Mouse (Mus musculus) adrenal gland, adult 10 weeks (tissue): ENCODE results near the gene Mbd3l2. TPM values are rescaled to one million over a fixed set of nuclear protein-coding genes. Genes with fewer than 3 reads are reported as not detected.

Source experiments
- polyA plus RNA-seq: library from polyadenylated mRNA; stranded (reverse); fragments of 350-450 nt; fragmentation: Illumina TruSeq; extraction: RNeasy Lipid Tissue Mini Kit (QIAGEN cat#74804); gene quantifications from one replicate; pipeline ENCODE4 v1.2.3, GENCODE M21; 2014; ENCODE audit warnings: low read depth, low replicate concordance

Gene Mbd3l2
- not detected for polyA plus RNA-seq

DNA sequence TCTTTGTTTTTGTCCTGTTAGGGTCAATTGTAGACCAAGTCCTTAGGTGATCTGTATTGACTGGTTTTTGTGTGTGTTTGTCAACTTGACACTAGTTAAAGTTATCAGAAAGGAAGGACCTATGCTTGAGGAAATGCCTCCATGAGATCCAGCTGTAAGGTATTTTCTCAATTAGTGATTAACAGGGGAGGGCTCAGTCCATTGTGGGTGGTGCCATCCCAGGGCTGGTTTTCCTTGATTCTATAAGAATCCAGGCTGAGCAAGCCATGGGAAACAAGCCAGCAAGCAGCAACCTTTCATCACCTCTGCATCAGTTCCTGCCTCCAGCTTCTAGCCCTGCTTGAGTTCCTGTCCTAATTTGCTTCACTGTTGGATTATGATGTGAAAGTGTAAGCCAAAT lies at the start of gene Mbd3l2:
TSS of gene Mbd3l2 (plus strand) at position 301 of the 400 bp plus-strand sequence.

DNA sequence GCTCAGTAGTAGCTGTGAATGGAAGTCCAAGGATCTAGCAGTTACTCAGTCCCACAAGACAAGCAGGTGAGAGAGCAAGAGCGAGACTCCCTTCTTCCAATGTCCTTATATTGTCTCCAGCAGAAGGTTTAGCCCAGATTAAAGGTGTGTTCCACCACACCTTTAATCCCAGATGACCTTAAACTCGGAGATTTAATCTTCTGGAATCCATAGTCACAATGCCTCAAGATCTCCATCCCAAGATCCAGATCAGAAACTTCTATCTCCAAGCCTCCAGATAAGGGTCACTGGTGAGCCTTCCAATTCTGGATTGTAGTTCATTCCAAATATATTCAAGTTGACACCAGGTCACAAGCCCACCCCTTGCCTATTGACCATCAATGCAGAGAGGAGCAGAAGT lies 27.6 kb upstream of the Mbd3l2 start, which contains the start of gene Naalad2:
TSS of gene Naalad2 (minus strand) at position 101 of the 400 bp plus-strand sequence.

DNA sequence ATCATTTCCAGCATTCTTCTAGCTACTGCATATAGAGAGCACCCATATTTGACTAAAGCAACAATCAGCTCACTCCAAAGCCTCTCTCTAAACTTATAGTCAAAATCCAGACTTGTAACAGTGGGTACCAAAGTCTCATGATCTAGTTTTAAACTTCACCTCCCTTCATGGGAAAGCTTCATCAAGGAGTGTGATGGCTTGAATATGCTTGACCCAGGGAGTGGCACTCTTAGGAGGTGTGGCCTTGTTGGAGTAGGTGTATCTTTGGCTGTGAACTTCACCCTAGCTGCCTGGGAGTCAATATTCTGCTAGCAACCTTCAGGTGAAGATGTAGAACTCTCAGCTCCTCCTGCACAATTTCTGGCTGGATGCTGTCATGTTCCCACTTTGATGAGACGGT lies 26.3 kb upstream of the Mbd3l2 start, which contains the start of gene Ubtfl1:
TSS of gene Ubtfl1 (plus strand) at position 301 of the 400 bp plus-strand sequence.

DNA sequence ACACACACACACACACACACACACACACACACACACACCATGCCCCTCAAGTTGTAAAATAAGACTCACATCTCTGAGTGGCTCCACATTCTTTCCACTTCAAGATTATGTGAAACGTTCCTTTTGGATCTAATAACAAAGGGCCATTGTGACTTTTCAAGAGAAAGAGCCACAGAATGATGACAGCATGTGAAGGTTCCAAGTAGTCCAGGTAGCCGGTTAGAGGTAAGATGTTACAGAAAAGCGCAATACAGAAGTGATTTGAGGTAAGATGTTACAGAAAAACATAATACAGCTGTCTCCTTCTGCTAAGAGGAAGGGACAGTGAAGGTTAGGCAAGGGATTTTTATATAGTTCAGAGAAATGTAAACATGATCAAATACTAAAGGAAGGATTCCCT lies 47.7 kb downstream of the Mbd3l2 start, which contains the start of the genes Zfp558 and Mbd3l1:
TSS of gene Zfp558 (minus strand) at position 101 of the 400 bp plus-strand sequence.
TSS of gene Mbd3l1 (plus strand) at position 192 of the 400 bp plus-strand sequence.

Other genes starting within 250 kb of the Mbd3l2 start
- gene Chordc1, start 138.5 kb upstream of the Mbd3l2 start, polyA plus RNA-seq, result 328 TPM
- 20.0 TPM for gene Naalad2, start 27.7 kb upstream of the Mbd3l2 start, polyA plus RNA-seq
- gene Ubtfl1, start 26.2 kb upstream of the Mbd3l2 start, polyA plus RNA-seq, result not detected
- gene Zfp558, start 47.6 kb downstream of the Mbd3l2 start, polyA plus RNA-seq, result 7.0 TPM
- not detected for gene Mbd3l1, start 47.7 kb downstream of the Mbd3l2 start, polyA plus RNA-seq
- gene Muc16, start 243.9 kb downstream of the Mbd3l2 start, polyA plus RNA-seq, result 1.5 TPM